Mouse (Mus musculus): Measurements from ENCODE around the gene Elk3.

GRCm38 (mm10) chr10:93325369-93325768 is 14.4 kb upstream of the Elk3 start:
- TF ChIP-seq ZNF384 (IDR thresholded peaks at IDR 0.05; ENCODE audit: low read depth, low read length) (no peak), HCFC1 (IDR thresholded peaks at IDR 0.05; ENCODE audit: borderline replicate concordance, insufficient read depth, low read length) (no peak)
